Mouse (Mus musculus): ENCODE results near the gene Slc25a33.

- TF ChIP-seq CTCF (conservative IDR thresholded peaks at IDR 0.05; ENCODE audit: insufficient read depth, insufficient read length, low read depth, low read length): no peak
- TF ChIP-seq POLR2A (IDR thresholded peaks at IDR 0.05; ENCODE audit: low read depth, low read length): no peak
Observed at GRCm38 (mm10) chr4:149705941-149706340, 68.1 kb downstream of the Slc25a33 start.

Data from kidney, adult 2 months (tissue).